Mouse (Mus musculus): Measurements from ENCODE around the gene Ifitm6. TPM values are rescaled to one million over a fixed set of nuclear protein-coding genes. Genes with fewer than 3 reads are reported as not detected.

The Ifitm6 gene
- polyA plus RNA-seq, 1 experiment from 2014 or later: 0.93 TPM

- no peak overlapping the region for H3K9ac ChIP-seq (ENCODE audit: low read depth, low read length)
- no peaks in the 10 kb centered on the region for H3K36me3 ChIP-seq (ENCODE audit: control insufficient read depth, insufficient read depth)
- H3K4me1 ChIP-seq (replicated peaks; ENCODE audit: control insufficient read depth, insufficient read depth, low read length): no peaks in the 10 kb centered on the region
- no peaks in the 10 kb centered on the region for H3K9me3 ChIP-seq (ENCODE audit: control insufficient read depth)
- no peak for TF ChIP-seq CTCF (IDR thresholded peaks at IDR 0.05; ENCODE audit: low read depth)
- no peak for ATAC-seq
- no peak overlapping the region; the same call in 1 of the 2 replicates for H3K27ac ChIP-seq (ENCODE audit: low read depth, low read length)
- WGBS: 79% methylated on average over 11 of the region's 11 CpGs
- no peaks in the 10 kb centered on the region for H3K27me3 ChIP-seq (replicated peaks; ENCODE audit: control insufficient read depth, insufficient read depth, low read length)
- no peak overlapping the region for H3K4me3 ChIP-seq (ENCODE audit: low read depth, low read length)
- H3K4me2 ChIP-seq (replicated peaks; ENCODE audit: low read depth): no peak overlapping the region
Observed at GRCm38 (mm10) chr7:140998853-140999700, 18.6 kb downstream of the Ifitm6 start.

GRCm38 (mm10) chr7:140997817-140998216 lies 19.9 kb downstream of the Ifitm6 start:
- Histone ChIP-seq H3K4me2 (replicated peaks; ENCODE audit: low read depth) (no peak overlapping the region), H3K4me1 (replicated peaks; ENCODE audit: control insufficient read depth, insufficient read depth, low read length) (no peaks in the 10 kb centered on the region), H3K27me3 (replicated peaks; ENCODE audit: control insufficient read depth, insufficient read depth, low read length) (no peaks in the 10 kb centered on the region), H3K9ac (ENCODE audit: low read depth, low read length) (no peak overlapping the region), H3K4me3 (ENCODE audit: low read depth, low read length) (no peak overlapping the region), H3K36me3 (ENCODE audit: control insufficient read depth, insufficient read depth) (no peaks in the 10 kb centered on the region), H3K27ac (ENCODE audit: low read depth, low read length) (no peak overlapping the region), H3K9me3 (ENCODE audit: control insufficient read depth) (no peaks in the 10 kb centered on the region)
- no peak for TF ChIP-seq CTCF (IDR thresholded peaks at IDR 0.05; ENCODE audit: low read depth)
- 47% methylated on average over 1 of the region's 1 CpGs for WGBS
- ATAC-seq: no peak

GRCm38 (mm10) chr7:140991117-140991689 lies 26.5 kb downstream of the Ifitm6 start:
- Histone ChIP-seq H3K9ac (ENCODE audit: low read depth, low read length) (no peak overlapping the region), H3K4me3 (ENCODE audit: low read depth, low read length) (no peak overlapping the region), H3K36me3 (ENCODE audit: control insufficient read depth, insufficient read depth) (no peaks in the 10 kb centered on the region), H3K27me3 (replicated peaks; ENCODE audit: control insufficient read depth, insufficient read depth, low read length) (no peaks in the 10 kb centered on the region), H3K27ac (ENCODE audit: low read depth, low read length) (no peak overlapping the region), H3K4me1 (replicated peaks; ENCODE audit: control insufficient read depth, insufficient read depth, low read length) (no peaks in the 10 kb centered on the region), H3K9me3 (ENCODE audit: control insufficient read depth) (no peaks in the 10 kb centered on the region), H3K4me2 (replicated peaks; ENCODE audit: low read depth) (no peak overlapping the region)
- no peak for ATAC-seq
- no peak for TF ChIP-seq CTCF (IDR thresholded peaks at IDR 0.05; ENCODE audit: low read depth)
- 89% methylated on average over 14 of the region's 14 CpGs for WGBS

- no peak for ATAC-seq
- Histone ChIP-seq H3K27me3 (replicated peaks; ENCODE audit: control insufficient read depth, insufficient read depth, low read length) (no peaks in the 10 kb centered on the region), H3K9me3 (ENCODE audit: control insufficient read depth) (no peaks in the 10 kb centered on the region), H3K27ac (ENCODE audit: low read depth, low read length) (no peak overlapping the region), H3K4me1 (replicated peaks; ENCODE audit: control insufficient read depth, insufficient read depth, low read length) (no peaks in the 10 kb centered on the region), H3K4me3 (ENCODE audit: low read depth, low read length) (no peak overlapping the region), H3K9ac (ENCODE audit: low read depth, low read length) (no peak overlapping the region), H3K4me2 (replicated peaks; ENCODE audit: low read depth) (no peak overlapping the region), H3K36me3 (ENCODE audit: control insufficient read depth, insufficient read depth) (no peaks in the 10 kb centered on the region)
- WGBS: 71% methylated on average over 5 of the region's 5 CpGs
- TF ChIP-seq CTCF (IDR thresholded peaks at IDR 0.05; ENCODE audit: low read depth): no peak
Observed at GRCm38 (mm10) chr7:140990622-140991021, 27.1 kb downstream of the Ifitm6 start.

- Histone ChIP-seq H3K4me1 (replicated peaks; ENCODE audit: control insufficient read depth, insufficient read depth, low read length) (no peaks in the 10 kb centered on the region), H3K36me3 (ENCODE audit: control insufficient read depth, insufficient read depth) (no peaks in the 10 kb centered on the region), H3K27me3 (replicated peaks; ENCODE audit: control insufficient read depth, insufficient read depth, low read length) (no peaks in the 10 kb centered on the region), H3K4me3 (ENCODE audit: low read depth, low read length) (no peak overlapping the region), H3K4me2 (replicated peaks; ENCODE audit: low read depth) (no peak overlapping the region), H3K9me3 (ENCODE audit: control insufficient read depth) (no peaks in the 10 kb centered on the region), H3K9ac (ENCODE audit: low read depth, low read length) (no peak overlapping the region), H3K27ac (ENCODE audit: low read depth, low read length) (no peak overlapping the region)
- WGBS: 42% methylated on average over 6 of the region's 6 CpGs
- TF ChIP-seq CTCF (IDR thresholded peaks at IDR 0.05; ENCODE audit: low read depth): no peak
- ATAC-seq: no peak
Observed at GRCm38 (mm10) chr7:140990185-140990584, 27.5 kb downstream of the Ifitm6 start.

GRCm38 (mm10) chr7:140989022-140989421 lies 28.7 kb downstream of the Ifitm6 start:
- Histone ChIP-seq H3K9me3 (ENCODE audit: control insufficient read depth) (no peaks in the 10 kb centered on the region), H3K27ac (ENCODE audit: low read depth, low read length) (no peak overlapping the region), H3K36me3 (ENCODE audit: control insufficient read depth, insufficient read depth) (no peaks in the 10 kb centered on the region), H3K4me2 (replicated peaks; ENCODE audit: low read depth) (no peak overlapping the region), H3K4me3 (ENCODE audit: low read depth, low read length) (no peak overlapping the region), H3K4me1 (replicated peaks; ENCODE audit: control insufficient read depth, insufficient read depth, low read length) (no peaks in the 10 kb centered on the region), H3K27me3 (replicated peaks; ENCODE audit: control insufficient read depth, insufficient read depth, low read length) (no peaks in the 10 kb centered on the region), H3K9ac (ENCODE audit: low read depth, low read length) (no peak overlapping the region)
- no peak for TF ChIP-seq CTCF (IDR thresholded peaks at IDR 0.05; ENCODE audit: low read depth)
- WGBS: 75% methylated on average over 4 of the region's 4 CpGs
- no peak for ATAC-seq

Data from intestine, postnatal 0 days (tissue).